Mouse (Mus musculus) layer of hippocampus, postnatal 25 days (tissue): ENCODE data around the gene Gm14393. TPM values are rescaled to one million over a fixed set of nuclear protein-coding genes. Genes with fewer than 3 reads are reported as not detected.
"Not testable (repeated sequence)": the region's sequence is repeated elsewhere in the genome, so short reads cannot be mapped to it uniquely, and the experiment has no call there.

Experiments
- DNase-seq, 2 experiments: peaks; one replicate each; pipeline ENCODE4 v3.0.0; 2022; ENCODE audit warnings: mixed read lengths in 2 of 2, low spot score in 1 of 2; ENCODE audit errors: extremely low spot score in 1 of 2
- total RNA-seq, 2 experiments: library from RNA; stranded (reverse); gene quantifications; 2 replicates each; pipeline ENCODE4 v1.2.3; 2021

The Gm14393 gene
- 1 to 10 TPM in 1 of 2 experiments, under 1 TPM in 1; 0.94 to 1.6 TPM for total RNA-seq

DNA sequence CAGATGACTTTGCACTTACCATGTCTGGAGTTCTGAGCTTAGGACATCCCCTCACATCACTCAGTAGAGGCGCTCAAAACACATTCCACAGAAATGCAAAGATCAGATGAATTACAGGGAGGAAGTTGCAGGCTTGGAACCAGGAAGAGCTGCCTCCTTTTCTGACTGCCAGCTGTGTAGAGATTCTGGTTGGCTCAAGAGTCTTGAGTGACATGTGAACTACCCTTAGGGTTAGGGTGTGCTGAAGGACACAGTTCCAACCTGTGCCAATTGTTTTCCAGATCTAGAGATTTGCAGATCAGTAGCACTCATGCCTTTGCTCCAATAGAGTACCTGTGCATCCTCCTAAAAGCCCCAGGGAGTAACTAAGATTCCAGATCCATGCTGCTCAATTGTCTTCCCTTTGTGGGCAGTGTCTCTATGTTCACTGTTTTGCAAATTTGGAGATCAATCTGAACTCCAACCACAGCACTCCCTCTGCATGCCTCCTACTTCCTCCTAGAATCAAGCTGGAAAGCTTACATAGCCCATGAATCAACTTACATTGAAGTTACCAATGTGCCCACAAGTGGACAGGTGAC is at the start of gene Gm14393:
TSS of gene Gm14393 (minus strand) at position 101 of the 581 bp plus-strand sequence.
- DNase-seq, result not testable (repeated sequence)

DNA sequence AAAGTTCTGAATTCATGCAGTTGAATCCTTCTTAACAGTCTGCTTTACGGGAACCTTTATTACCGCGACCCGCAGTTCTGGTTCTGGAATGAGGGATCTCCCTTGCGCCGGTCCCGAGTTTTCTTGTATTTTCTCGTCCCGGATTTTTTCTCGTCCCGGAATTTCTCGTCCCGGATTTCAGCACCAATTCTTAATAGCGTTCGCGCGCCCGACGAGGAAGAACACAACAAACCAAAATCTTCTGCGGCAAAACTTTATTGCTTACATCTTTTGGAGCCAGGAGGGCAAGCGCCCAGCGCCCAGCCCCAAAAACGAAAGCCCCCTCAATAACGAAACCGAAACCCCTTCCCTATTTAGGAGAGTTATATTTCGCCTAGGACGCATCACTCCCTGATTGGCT is 23.3 kb downstream of the Gm14393 start:
- DNase-seq, result not testable (repeated sequence)

Other genes with a start within 250 kb of the Gm14393 start
- 1 to 10 TPM; 1.0 to 1.6 TPM for gene Gm14444, start 57.5 kb downstream of the Gm14393 start, total RNA-seq
- 10 to 100 TPM; 17.2 to 24.2 TPM for gene Gm14399, start 74.2 kb upstream of the Gm14393 start, total RNA-seq
- 1 to 10 TPM; 4.4 to 6.9 TPM for gene Gm14443, start 108.1 kb upstream of the Gm14393 start, total RNA-seq
- gene Gm14391, start 139.1 kb upstream of the Gm14393 start, total RNA-seq, result 100 to 1,000 TPM in 1 of 2 experiments, 10 to 100 TPM in 1; 87.6 to 114 TPM
- gene Gm14440, start 207.3 kb upstream of the Gm14393 start, total RNA-seq, result 1 to 10 TPM; 4.2 to 4.9 TPM